Mouse (Mus musculus) lung, adult 2 months (tissue): ENCODE measurements around the gene Nav2. TPM values are rescaled to one million over a fixed set of nuclear protein-coding genes. Genes with fewer than 3 reads are reported as not detected.

Experiments used
- DNase-seq: peaks from one replicate; pipeline ENCODE4 v3.0.0; 2022
- H3K4me1 ChIP-seq: fragments of 200-500 bp; 2 replicates; pipeline ENCODE4 v1.6.1; 2011; ENCODE audit warnings: low read length; ENCODE audit not compliant: control insufficient read depth, insufficient read depth
- H3K4me3 ChIP-seq: fragments of 200-500 bp; replicated peaks from 2 replicates; pipeline ENCODE3; 2011; ENCODE audit warnings: low read depth, mild to moderate bottlenecking, control low read depth, low read length; ENCODE audit errors: extremely low read depth
- CTCF ChIP-seq: fragments of 200-500 bp; IDR thresholded peaks from 2 replicates; pipeline ENCODE4 v1.5.1; 2011; ENCODE audit warnings: mild to moderate bottlenecking, low read length, control low read depth; ENCODE audit not compliant: insufficient read depth
- POLR2A ChIP-seq: fragments of 200-500 bp; IDR thresholded peaks from 2 replicates; pipeline ENCODE4 v1.6.1; 2011; ENCODE audit warnings: low read depth, mild to moderate bottlenecking, control low read depth, low read length, borderline replicate concordance; ENCODE audit errors: extremely low read depth
- WGBS: fragments of 180-500 bp; shearing (Covaris S2); methylation state at CpG from one replicate; pipeline ENCODE4 v1.1.7; 2018; 5-methylcytosine and 5-hydroxymethylcytosine counted together
- polyA plus RNA-seq: library from polyadenylated mRNA; depleted of rRNA; stranded (reverse); fragments of >200 nt; gene quantifications from 2 replicates; pipeline ENCODE4 v1.2.3, GENCODE M21; 2012

The Nav2 gene
- polyA plus RNA-seq, 1 experiment, result 33.9 TPM

DNA sequence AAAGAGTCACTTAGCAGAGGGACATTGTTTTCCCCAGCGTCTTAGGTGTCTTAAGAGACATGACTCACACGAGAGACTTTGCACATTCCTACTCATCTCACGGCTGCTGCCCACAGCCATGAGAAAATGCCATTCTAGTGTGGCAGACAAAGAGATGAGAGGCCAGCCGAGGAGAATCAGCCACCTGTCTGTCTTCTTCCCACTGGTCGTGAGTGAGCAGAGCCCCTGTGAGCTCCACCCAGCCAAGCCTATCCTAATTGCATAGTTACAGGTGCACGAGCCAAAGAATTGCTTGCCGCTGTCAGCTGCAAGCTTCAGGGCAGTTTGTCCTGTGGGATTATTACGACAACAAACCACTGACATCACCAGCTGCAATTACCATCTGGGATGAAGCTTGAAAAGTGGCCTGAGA is 167.8 kb downstream of the Nav2 start:
- no peak overlapping the region for H3K4me3 ChIP-seq
- DNase-seq, result no peak
- no peak for TF ChIP-seq CTCF
- no peak for TF ChIP-seq POLR2A
- H3K4me1 ChIP-seq, result no peaks in the 10 kb centered on the region
- 59% methylated on average over 8 of the region's 8 CpGs for whole genome bisulfite sequencing

DNA sequence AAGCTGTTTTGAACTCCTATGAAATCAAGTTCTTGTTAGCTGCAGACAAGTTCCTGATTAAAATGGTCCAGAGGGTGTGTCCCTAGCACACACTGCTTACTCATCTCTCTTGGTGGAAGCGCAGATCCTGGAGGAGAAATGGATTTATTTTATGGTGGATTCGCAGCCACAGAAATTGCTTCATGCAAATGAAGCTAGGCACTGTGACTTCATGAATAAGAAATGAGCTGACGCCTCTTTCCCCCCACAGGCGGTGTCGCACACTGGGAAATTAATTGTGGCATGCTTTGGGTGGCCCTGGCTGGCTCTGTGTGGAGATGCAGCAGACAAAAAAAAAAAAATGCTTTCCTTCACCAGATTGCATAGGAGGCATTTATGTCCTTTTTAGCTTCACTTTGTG is 170.4 kb downstream of the Nav2 start:
- no peak overlapping the region for H3K4me3 ChIP-seq
- 79% methylated on average over 5 of the region's 5 CpGs for WGBS
- no peaks in the 10 kb centered on the region for H3K4me1 ChIP-seq
- no peak for DNase-seq
- TF ChIP-seq POLR2A (no peak), CTCF (no peak)

DNA sequence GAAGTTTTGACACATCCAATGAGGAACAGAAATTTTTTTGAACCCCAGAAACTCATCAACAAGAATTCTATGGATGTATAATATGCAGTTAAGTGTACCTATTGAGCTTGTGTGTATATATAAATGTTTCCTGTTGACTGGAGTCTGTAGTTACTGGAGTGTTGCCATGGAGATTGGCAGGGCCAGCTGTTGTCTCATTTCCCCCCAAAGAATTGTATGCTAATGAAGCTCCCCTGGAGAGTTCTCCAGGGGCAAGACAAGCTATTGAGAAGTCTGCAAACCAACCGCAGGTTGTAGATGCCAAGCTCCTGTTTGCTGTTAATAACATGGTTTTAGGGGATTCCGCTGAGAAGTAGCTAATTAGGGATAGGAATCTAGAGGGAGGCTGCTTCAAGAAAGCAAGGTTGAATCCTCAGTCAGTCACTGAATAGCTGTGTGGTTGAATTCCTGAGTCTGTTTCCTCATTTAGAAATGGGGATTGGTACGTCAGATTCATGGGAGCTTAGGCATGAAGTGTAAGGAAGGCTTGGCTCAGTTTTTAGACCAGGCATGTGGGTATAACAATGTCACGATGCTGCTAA is 174.2 kb downstream of the Nav2 start:
- DNase-seq, result no peak
- Histone ChIP-seq H3K4me1 (no peaks in the 10 kb centered on the region), H3K4me3 (no peak overlapping the region)
- 50% methylated on average over 4 of the region's 4 CpGs for WGBS
- TF ChIP-seq CTCF, result no peak
- TF ChIP-seq POLR2A, result no peak

DNA sequence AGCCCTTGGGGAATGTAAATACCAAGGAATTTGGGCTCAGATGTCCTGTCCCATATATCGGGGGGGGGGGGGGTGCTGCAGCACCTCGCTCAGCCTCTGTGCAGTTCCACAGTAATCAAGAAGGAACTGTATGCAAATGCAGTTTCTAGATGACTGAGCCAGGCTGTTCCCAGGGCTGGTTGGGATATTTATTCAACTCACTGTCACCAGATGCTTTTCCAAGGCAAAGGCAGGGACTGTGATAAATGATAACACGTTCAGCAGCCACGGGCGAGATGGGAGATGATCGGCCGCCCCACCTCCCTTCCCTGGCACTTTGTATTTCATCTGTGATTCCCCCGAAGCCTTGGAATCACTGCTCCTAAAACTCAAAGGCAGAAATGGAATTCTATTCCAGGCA is 176.3 kb downstream of the Nav2 start:
- no peak for DNase-seq
- no peaks in the 10 kb centered on the region for H3K4me1 ChIP-seq
- TF ChIP-seq CTCF (no peak), POLR2A (no peak)
- 52% methylated on average over 8 of the region's 8 CpGs for WGBS
- no peak overlapping the region for H3K4me3 ChIP-seq

DNA sequence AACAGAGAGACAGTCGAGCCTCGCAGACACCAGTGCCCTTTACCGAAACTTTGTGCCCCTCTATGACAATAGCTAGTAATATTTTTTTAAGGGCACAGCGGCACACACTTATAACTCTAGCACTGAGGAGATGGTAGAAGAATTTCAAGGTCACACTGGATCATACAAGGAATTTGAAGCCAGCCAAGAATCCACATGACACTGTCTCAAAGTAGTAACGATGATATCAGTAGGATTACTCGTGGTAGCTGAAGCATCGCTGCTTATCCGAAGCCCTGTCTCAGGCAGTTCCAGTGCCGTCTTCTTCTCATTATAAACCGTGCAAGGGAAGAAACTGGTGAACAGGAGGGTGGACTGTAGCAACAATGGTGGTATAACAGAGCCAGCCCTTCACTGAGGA is 177.2 kb downstream of the Nav2 start:
- no peak overlapping the region for H3K4me3 ChIP-seq
- no peak for DNase-seq
- H3K4me1 ChIP-seq, result no peaks in the 10 kb centered on the region
- 74% methylated on average over 10 of the region's 10 CpGs for WGBS
- no peak for TF ChIP-seq POLR2A

DNA sequence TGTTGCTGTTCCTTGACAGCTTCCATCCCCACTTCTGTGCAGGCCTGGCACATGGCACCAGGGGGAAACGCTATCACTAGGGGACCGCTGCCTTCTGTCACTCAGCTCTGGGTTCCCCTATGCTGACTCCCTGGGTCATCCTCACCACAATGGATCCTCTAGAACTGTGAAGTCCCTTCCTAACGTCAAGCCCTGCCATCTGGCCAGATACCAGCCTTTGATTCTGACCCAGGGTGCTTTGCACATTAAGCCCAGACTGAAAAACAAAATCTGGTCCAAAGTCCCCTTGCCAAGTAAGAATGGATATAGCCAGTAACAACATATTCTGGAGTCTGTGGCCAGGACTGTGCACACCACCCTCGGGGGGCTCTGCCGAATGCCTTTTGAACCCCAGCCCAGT is 178.6 kb downstream of the Nav2 start:
- H3K4me1 ChIP-seq, result no peaks in the 10 kb centered on the region
- no peak for DNase-seq
- H3K4me3 ChIP-seq, result no peak overlapping the region
- no peak for TF ChIP-seq POLR2A
- no peak for TF ChIP-seq CTCF
- 61% methylated on average over 5 of the region's 5 CpGs for WGBS

DNA sequence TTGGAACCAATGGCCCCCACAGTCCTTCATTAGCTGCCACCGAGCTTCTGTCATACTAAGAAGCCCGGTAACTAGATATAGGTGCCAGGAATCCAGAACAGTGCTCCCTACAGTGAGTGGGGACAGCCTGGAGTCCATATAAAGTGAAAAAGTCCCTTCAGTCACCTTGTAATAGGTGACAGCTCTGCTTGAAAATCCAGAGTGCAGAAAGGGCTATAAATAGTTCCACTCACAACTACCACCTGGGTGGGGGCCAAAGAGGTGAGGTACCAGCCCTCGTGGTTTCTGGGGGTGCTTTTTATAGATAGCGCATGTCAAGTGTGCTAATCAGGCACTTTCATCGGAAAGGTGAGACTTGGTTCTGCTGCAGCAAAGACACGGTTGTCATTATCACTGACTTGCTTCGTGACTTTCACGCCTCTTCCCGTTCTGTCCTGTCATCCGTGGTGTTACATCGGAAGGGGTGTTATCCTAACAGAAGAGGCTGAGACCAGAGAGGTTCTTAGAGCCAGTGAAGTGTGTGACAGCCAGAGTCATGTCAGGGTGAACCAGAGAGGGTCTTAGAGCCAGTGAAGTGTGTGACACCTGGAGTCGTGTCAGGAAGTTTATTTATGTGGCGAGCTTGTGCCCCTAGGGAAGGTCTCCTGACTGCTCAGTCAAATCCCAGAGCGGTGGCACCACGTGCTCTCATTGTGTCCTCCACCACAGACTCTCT is 179.8 kb downstream of the Nav2 start:
- no peak for DNase-seq
- Histone ChIP-seq H3K4me3 (no peak overlapping the region), H3K4me1 (no peaks in the 10 kb centered on the region)
- WGBS, result 49% methylated on average over 15 of the region's 15 CpGs
- TF ChIP-seq POLR2A (no peak), CTCF (no peak)

DNA sequence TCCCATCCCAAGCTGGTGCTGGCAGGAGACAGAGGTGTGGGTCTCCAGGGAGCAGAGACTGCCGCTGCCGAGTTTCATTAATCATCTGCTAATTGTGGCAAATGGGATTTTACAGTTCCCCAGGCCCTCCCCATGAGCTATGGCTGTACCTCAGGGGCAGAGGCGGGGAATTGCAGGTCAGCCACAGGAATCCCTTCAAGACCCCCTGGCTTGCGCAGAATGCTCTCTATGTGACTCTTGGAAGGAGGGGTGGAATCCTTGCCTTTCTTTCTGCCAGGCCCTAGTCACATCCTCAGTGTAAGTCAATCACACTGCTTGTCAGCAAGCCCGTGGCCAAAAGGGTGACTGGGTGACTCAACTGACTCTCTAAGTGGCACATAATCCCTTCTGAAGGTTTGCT is 182.9 kb downstream of the Nav2 start:
- TF ChIP-seq POLR2A (no peak), CTCF (no peak)
- Histone ChIP-seq H3K4me3 (no peak overlapping the region), H3K4me1 (no peaks in the 10 kb centered on the region)
- 48% methylated on average over 5 of the region's 5 CpGs for WGBS
- no peak for DNase-seq

DNA sequence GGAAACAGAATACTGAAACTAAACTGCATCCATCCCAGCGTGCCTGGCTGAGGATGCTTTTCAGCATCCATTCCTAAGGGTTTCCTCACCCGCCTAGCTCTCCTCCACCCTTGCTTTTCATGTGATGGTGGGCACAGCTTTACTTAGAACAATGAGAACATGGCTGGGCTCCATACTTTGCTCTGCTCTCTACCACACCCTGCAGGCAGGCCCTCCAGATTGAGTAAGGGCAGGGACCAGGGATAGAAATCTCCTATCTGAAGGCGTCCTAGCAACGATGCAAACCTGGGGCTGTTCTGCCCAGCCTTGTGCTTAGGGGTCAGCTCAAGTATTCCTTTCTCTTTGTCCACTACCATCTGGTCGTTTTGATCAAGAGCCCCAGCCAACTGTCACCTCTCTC is 183.4 kb downstream of the Nav2 start:
- Histone ChIP-seq H3K4me3 (no peak overlapping the region), H3K4me1 (no peaks in the 10 kb centered on the region)
- no peak for DNase-seq
- WGBS, result 61% methylated on average over 5 of the region's 5 CpGs
- TF ChIP-seq POLR2A, result no peak

DNA sequence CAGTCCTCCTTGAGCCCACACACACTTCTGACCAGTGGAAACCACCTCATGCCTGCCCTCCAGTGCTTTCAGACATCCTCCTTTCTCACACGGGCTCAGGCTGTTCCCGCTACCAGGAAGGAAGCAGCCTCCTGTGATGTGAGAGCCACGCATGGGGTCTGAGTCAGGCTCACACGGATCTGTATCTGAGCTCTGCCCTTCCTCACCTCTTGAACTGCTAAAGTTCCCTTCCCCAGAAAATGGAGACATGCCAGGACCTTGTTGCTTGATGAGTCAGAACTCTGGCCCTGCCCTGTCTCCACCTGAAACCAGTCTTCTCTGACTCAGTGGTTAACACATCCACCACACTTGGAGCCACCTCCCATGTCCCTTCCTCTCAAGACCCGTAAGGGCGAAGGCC is 185.1 kb downstream of the Nav2 start:
- WGBS, result 52% methylated on average over 6 of the region's 6 CpGs
- no peak for DNase-seq
- Histone ChIP-seq H3K4me3 (no peak overlapping the region), H3K4me1 (no peaks in the 10 kb centered on the region)
- no peak for TF ChIP-seq CTCF
- no peak for TF ChIP-seq POLR2A
